ENCODE assay signal across 20 mouse cellular contexts in the genomic region with DNA sequence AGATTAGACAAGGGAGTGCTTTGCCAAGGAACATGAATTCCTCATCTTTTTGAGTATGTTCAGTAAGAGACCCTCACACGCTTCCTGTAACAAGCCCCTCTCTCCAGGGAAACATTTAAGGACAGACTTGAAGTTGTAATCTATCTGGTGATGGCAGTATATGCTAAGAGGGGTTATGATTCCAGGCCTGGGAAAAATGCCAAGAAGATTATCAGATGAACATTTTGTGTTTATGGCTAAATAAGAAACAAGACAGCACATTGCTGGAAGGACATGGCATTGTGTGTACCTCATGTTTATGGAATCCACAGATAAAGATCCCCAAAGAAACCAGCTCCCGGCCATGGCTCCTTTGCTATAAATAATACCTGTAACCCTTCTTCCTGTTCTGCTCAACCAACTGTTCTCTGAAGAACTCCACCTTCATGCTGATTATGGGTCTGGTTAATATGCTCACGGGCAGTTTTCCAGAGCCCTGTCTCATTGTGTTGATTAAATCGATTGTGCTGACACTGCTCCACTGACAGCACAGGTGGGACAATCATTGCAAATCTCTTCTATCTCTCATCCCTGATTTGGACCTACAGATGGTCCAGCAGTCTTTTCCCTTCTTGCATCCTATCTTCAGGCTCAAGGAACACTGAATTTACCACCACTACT.
DNase-seq lines count a peak whose midpoint lies in the region; ATAC-seq and TF ChIP-seq lines count a peak whose summit lies in the region.
"Had no signal": no experiment of that assay in that cellular context is flagged by ENCODE, and none has a peak within 500 bp of the region (broad histone marks: within the 10 kb centered on the region; RNA-seq: fewer than 3 reads in every experiment).

No protein-coding gene starts in this region.

- H3K4me3 ChIP-seq in embryonic facial prominence, embryonic 14.5 days (ENCODE audit: low read depth, low read length), result no peak overlapping the region
- no peak overlapping the region for H3K4me3 ChIP-seq in embryonic facial prominence, embryonic 10.5 days
- H3K4me3 ChIP-seq in lung, embryonic 14.5 days (ENCODE audit: low read depth, low read length), result no peak overlapping the region
- no peak overlapping the region for H3K4me3 ChIP-seq in lung, adult 2 months (replicated peaks; ENCODE audit: extremely low read depth, low read depth, low read length)
- H3K4me3 ChIP-seq: limb, embryonic 12.5 days; liver, embryonic 13.5 days; neural tube, embryonic 12.5 days had no signal

- no peak for TF ChIP-seq CTCF in lung, embryonic 14.5 days (IDR thresholded peaks at IDR 0.05; ENCODE audit: low read depth)
- TF ChIP-seq CTCF in lung, adult 2 months (IDR thresholded peaks at IDR 0.05; ENCODE audit: insufficient read depth, low read length), result no peak

- H3K9ac ChIP-seq in embryonic facial prominence, embryonic 14.5 days (ENCODE audit: low read depth, low read length), result no peak overlapping the region
- H3K9ac ChIP-seq in lung, embryonic 14.5 days, result no peak overlapping the region
- H3K9ac ChIP-seq: limb, embryonic 12.5 days; liver, embryonic 13.5 days; neural tube, embryonic 12.5 days had no signal

- H3K4me1 ChIP-seq in embryonic facial prominence, embryonic 14.5 days (ENCODE audit: control insufficient read depth, insufficient read depth, low read length), result no peaks in the 10 kb centered on the region
- H3K4me1 ChIP-seq in embryonic facial prominence, embryonic 10.5 days, result no peaks in the 10 kb centered on the region
- H3K4me1 ChIP-seq in lung, embryonic 14.5 days (ENCODE audit: insufficient read depth), result no peaks in the 10 kb centered on the region
- peaks cover 6% of the 10 kb centered on the region; the same call in 1 of the 2 replicates for H3K4me1 ChIP-seq in lung, adult 2 months (ENCODE audit: control insufficient read depth, insufficient read depth, low read length)
- H3K4me1 ChIP-seq: liver, embryonic 13.5 days had no signal

- ATAC-seq in embryonic facial prominence, embryonic 14.5 days (ENCODE audit: low read depth), result no peak
- ATAC-seq in lung, embryonic 14.5 days (ENCODE audit: insufficient read depth), result no peak
- no peak for ATAC-seq in monocyte, adult 5-6 weeks (replicated peaks; ENCODE audit: insufficient number of reproducible peaks, low FRiP score, low TSS enrichment, poor library complexity, severe bottlenecking)
- ATAC-seq in megakaryocyte-erythroid progenitor cell, adult 5-6 weeks (replicated peaks; ENCODE audit: low FRiP score, low TSS enrichment, poor library complexity, severe bottlenecking), result no peak
- ATAC-seq: hindbrain, embryonic 16.5 days had no signal

- no peak for TF ChIP-seq POLR2A in lung, adult 2 months (IDR thresholded peaks at IDR 0.05; ENCODE audit: borderline replicate concordance, extremely low read depth, low read depth, low read length)

- no peaks in the 10 kb centered on the region for H3K36me3 ChIP-seq in embryonic facial prominence, embryonic 14.5 days (ENCODE audit: control insufficient read depth, insufficient read depth, low read length)
- no peaks in the 10 kb centered on the region for H3K36me3 ChIP-seq in embryonic facial prominence, embryonic 10.5 days (replicated peaks)
- no peaks in the 10 kb centered on the region for H3K36me3 ChIP-seq in lung, embryonic 14.5 days (ENCODE audit: insufficient read depth)
- H3K36me3 ChIP-seq: limb, embryonic 12.5 days; liver, embryonic 13.5 days; neural tube, embryonic 12.5 days had no signal

- no peaks in the 10 kb centered on the region for H3K9me3 ChIP-seq in embryonic facial prominence, embryonic 14.5 days (ENCODE audit: control insufficient read depth, low read length)
- H3K9me3 ChIP-seq in embryonic facial prominence, embryonic 10.5 days, result no peaks in the 10 kb centered on the region
- H3K9me3 ChIP-seq in lung, embryonic 14.5 days (ENCODE audit: low read depth, low read length), result no peaks in the 10 kb centered on the region
- H3K9me3 ChIP-seq: limb, embryonic 12.5 days; liver, embryonic 13.5 days; neural tube, embryonic 12.5 days had no signal

- DNase-seq in embryonic facial prominence, embryonic 14.5 days (ENCODE audit: low spot score), result peak; percentile 37
- no peak for DNase-seq in embryonic facial prominence, embryonic 10.5 days (ENCODE audit: low spot score)
- DNase-seq in lung, embryonic 14.5 days, result peak; percentile 53
- no peak for DNase-seq in lung, adult 2 months
- DNase-seq in cerebellum, postnatal 10 days, result peak; percentile 80 to 85
- peak; percentile 50 for DNase-seq in lung, postnatal 36 days
- DNase-seq: adrenal gland, adult 2 months; gastrocnemius, postnatal 10 days; heart, adult 18-20 months; heart, postnatal 4 days; kidney, adult 11 months; kidney, postnatal 10 days; liver, embryonic 13.5 days; thymus, postnatal 25 days had no signal

- no peaks in the 10 kb centered on the region for H3K27me3 ChIP-seq in embryonic facial prominence, embryonic 14.5 days (replicated peaks; ENCODE audit: control insufficient read depth, insufficient read depth, low read length)
- H3K27me3 ChIP-seq in embryonic facial prominence, embryonic 10.5 days (replicated peaks; ENCODE audit: low read depth, poor library complexity, severe bottlenecking), result no peaks in the 10 kb centered on the region
- H3K27me3 ChIP-seq in lung, embryonic 14.5 days (ENCODE audit: insufficient read depth, low read length), result no peaks in the 10 kb centered on the region
- H3K27me3 ChIP-seq: limb, embryonic 12.5 days; liver, embryonic 13.5 days; neural tube, embryonic 12.5 days had no signal

- WGBS in embryonic facial prominence, embryonic 14.5 days, result 62% methylated on average over 4 of the region's 4 CpGs
- 88% methylated on average over 4 of the region's 4 CpGs for WGBS in embryonic facial prominence, embryonic 10.5 days
- WGBS in lung, embryonic 14.5 days, result 62% methylated on average over 4 of the region's 4 CpGs
- WGBS in lung, adult 2 months, result 49% methylated on average over 4 of the region's 4 CpGs

- no peak overlapping the region for H3K27ac ChIP-seq in embryonic facial prominence, embryonic 14.5 days (replicated peaks; ENCODE audit: low read depth, low read length)
- H3K27ac ChIP-seq in embryonic facial prominence, embryonic 10.5 days (replicated peaks), result no peak overlapping the region
- no peak overlapping the region for H3K27ac ChIP-seq in lung, embryonic 14.5 days (ENCODE audit: low read depth)
- H3K27ac ChIP-seq: limb, embryonic 12.5 days; liver, embryonic 13.5 days; neural tube, embryonic 12.5 days had no signal

- H3K4me2 ChIP-seq in embryonic facial prominence, embryonic 14.5 days (ENCODE audit: low read depth, low read length), result no peak overlapping the region
- no peak overlapping the region for H3K4me2 ChIP-seq in lung, embryonic 14.5 days
- H3K4me2 ChIP-seq: limb, embryonic 12.5 days; liver, embryonic 13.5 days; midbrain, embryonic 11.5 days; neural tube, embryonic 12.5 days had no signal

Comparison
In these comparisons a context has a peak if more than half of its experiments do, and no peak if none do; other contexts are left out.
1. DNase-seq: peak in embryonic facial prominence, embryonic 14.5 days (single experiment), lung, embryonic 14.5 days (single experiment), cerebellum, postnatal 10 days (2 of 2) and lung, postnatal 36 days (single experiment); none in embryonic facial prominence, embryonic 10.5 days (single experiment) and lung, adult 2 months (single experiment).